Mouse (Mus musculus): ENCODE data around the gene Cebpe. TPM values are rescaled to one million over a fixed set of nuclear protein-coding genes. Genes with fewer than 3 reads are reported as not detected.

The Cebpe gene
- total RNA-seq (2014; rRNA removed) (5.6 and 7.9 TPM in 2 replicates), polyA plus RNA-seq (2012; rRNA removed) (12.4 and 12.9 TPM in 2 replicates)

DNA sequence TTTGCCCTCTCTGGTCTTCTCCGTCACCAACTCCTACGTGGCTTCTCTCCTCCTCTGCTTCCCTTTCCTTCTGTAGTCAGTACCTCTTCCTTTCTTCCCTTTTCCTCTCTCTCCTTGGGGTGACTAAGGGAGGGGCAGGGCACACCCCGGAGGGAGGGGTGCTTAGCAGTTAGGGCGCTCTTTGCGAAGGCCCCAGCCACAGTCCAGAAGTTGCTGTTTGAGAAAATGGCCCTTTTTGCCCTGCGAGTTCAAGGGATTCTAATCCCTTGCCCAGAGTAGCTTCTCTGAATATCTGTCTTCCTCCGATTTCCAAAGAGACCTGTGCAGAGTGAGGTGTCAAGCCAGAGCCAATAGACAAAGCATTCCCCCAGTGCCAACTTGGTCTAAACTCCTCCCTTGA is at the start of gene Cebpe:
TSS of gene Cebpe (minus strand) at position 101 of the 400 bp plus-strand sequence.
- TF ChIP-seq POLR2A (IDR thresholded peaks at IDR 0.05; ENCODE audit: extremely low read depth, insufficient read depth, low read length) = no peak
- H3K36me3 ChIP-seq (ENCODE audit: control insufficient read depth, insufficient read depth, low read length) = no peaks in the 10 kb centered on the region
- H3K79me2 ChIP-seq (ENCODE audit: control insufficient read depth, insufficient read depth, low read length) = no peaks in the 10 kb centered on the region
- H3K9ac ChIP-seq (ENCODE audit: low read depth, low read length) = no peak within 1 kb of the TSS
- WGBS = 80% methylated on average over 7 of the region's 7 CpGs
- peaks cover 3% of the 10 kb centered on the region; the same call in 1 of the 2 replicates for H3K4me1 ChIP-seq (ENCODE audit: control insufficient read depth, insufficient read depth, low read length)
- peak within 1 kb of the TSS; percentile 40; the same call in 1 of the 2 replicates for H3K27ac ChIP-seq (replicated peaks; ENCODE audit: insufficient read depth, low read depth, low read length)
- H3K27me3 ChIP-seq (ENCODE audit: control insufficient read depth, insufficient read depth, low read length) = no peaks in the 10 kb centered on the region
- no peak for DNase-seq (ENCODE audit: extremely low read depth, low read depth, low spot score)
- H3K4me3 ChIP-seq (ENCODE audit: insufficient read depth, low read depth, low read length) = no peak within 1 kb of the TSS

DNA sequence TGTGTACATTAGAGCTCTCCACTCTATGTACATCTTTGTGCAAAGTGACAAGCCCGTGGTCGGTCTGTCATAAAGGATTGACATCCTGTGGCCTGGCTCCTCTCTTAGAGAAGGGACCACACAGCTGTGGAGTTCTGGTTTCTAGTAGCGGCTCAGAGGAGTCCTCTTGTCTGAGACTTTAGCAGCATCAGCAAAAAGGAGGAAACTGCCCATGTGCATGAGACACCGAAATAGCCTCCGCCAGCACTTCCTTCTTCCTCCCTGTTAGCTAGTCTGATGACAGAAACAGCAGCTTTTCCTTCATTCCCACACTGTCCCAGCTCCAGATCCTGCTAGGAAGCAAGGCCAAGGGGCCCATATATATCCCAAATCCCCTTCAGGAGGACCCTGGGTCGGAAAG is 44.4 kb upstream of the Cebpe start:
- H3K79me2 ChIP-seq (ENCODE audit: control insufficient read depth, insufficient read depth, low read length) = no peaks in the 10 kb centered on the region
- H3K36me3 ChIP-seq (ENCODE audit: control insufficient read depth, insufficient read depth, low read length) = no peaks in the 10 kb centered on the region
- 65% methylated on average over 6 of the region's 6 CpGs for WGBS
- TF ChIP-seq POLR2A (IDR thresholded peaks at IDR 0.05; ENCODE audit: extremely low read depth, insufficient read depth, low read length) (no peak), CTCF (IDR thresholded peaks at IDR 0.05; ENCODE audit: low read depth, low read length) (no peak)
- no peak overlapping the region for H3K9ac ChIP-seq (ENCODE audit: low read depth, low read length)
- DNase-seq (ENCODE audit: extremely low read depth, low read depth, low spot score) = peak; percentile 46
- no peaks in the 10 kb centered on the region for H3K27me3 ChIP-seq (ENCODE audit: control insufficient read depth, insufficient read depth, low read length)
- peaks cover 2% of the 10 kb centered on the region; the same call in 1 of the 2 replicates for H3K4me1 ChIP-seq (ENCODE audit: control insufficient read depth, insufficient read depth, low read length)
- H3K27ac ChIP-seq (replicated peaks; ENCODE audit: insufficient read depth, low read depth, low read length) = peak overlapping the region; percentile 72
- no peak overlapping the region for H3K4me3 ChIP-seq (ENCODE audit: insufficient read depth, low read depth, low read length)

GRCm38 (mm10) chr14:54754602-54755018 is 42.6 kb upstream of the Cebpe start:
- H3K27ac ChIP-seq (replicated peaks; ENCODE audit: insufficient read depth, low read depth, low read length) = no peak overlapping the region
- no peaks in the 10 kb centered on the region for H3K36me3 ChIP-seq (ENCODE audit: control insufficient read depth, insufficient read depth, low read length)
- no peak overlapping the region for H3K4me3 ChIP-seq (ENCODE audit: insufficient read depth, low read depth, low read length)
- TF ChIP-seq CTCF (IDR thresholded peaks at IDR 0.05; ENCODE audit: low read depth, low read length) (no peak), POLR2A (IDR thresholded peaks at IDR 0.05; ENCODE audit: extremely low read depth, insufficient read depth, low read length) (no peak)
- H3K4me1 ChIP-seq (ENCODE audit: control insufficient read depth, insufficient read depth, low read length) = peaks cover 2% of the 10 kb centered on the region; the same call in 1 of the 2 replicates
- H3K79me2 ChIP-seq (ENCODE audit: control insufficient read depth, insufficient read depth, low read length) = no peaks in the 10 kb centered on the region
- H3K9ac ChIP-seq (ENCODE audit: low read depth, low read length) = no peak overlapping the region
- H3K27me3 ChIP-seq (ENCODE audit: control insufficient read depth, insufficient read depth, low read length) = no peaks in the 10 kb centered on the region
- whole genome bisulfite sequencing = 29% methylated on average over 6 of the region's 6 CpGs
- peak; percentile 39 for DNase-seq (ENCODE audit: extremely low read depth, low read depth, low spot score)

DNA sequence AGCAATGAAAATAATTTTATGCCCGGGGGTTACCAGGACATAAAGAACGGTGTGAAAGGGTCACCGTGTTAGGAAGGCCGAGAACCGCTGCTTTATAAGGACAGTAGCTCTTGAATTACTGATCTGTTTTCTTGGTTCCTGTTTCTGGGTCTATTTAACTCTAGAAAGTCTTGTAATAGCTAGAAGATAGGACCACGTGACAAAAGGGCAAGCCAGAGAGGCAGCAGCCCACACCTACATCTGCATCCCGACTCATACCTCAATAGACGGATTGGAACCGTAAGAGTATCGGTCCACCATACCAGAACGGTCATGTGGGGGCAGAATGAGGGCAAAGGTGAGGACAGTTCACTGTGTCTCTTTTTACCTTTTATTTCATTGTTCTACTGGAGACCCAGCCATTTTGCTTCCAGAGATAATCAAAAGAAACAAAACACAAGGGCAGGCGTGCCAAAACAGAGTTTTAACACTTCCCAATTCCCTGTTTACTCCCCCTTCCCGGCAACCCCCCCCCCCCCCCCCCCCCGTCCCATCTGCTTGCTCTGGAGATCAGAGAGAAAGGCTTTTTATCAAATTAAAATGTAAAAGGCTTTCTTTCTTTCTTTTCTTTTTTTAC is 42.1 kb upstream of the Cebpe start:
- H3K4me3 ChIP-seq (ENCODE audit: insufficient read depth, low read depth, low read length) = no peak overlapping the region
- H3K36me3 ChIP-seq (ENCODE audit: control insufficient read depth, insufficient read depth, low read length) = no peaks in the 10 kb centered on the region
- no peak overlapping the region for H3K27ac ChIP-seq (replicated peaks; ENCODE audit: insufficient read depth, low read depth, low read length)
- DNase-seq (ENCODE audit: extremely low read depth, low read depth, low spot score) = no peak
- 72% methylated on average over 14 of the region's 14 CpGs for WGBS
- H3K79me2 ChIP-seq (ENCODE audit: control insufficient read depth, insufficient read depth, low read length) = no peaks in the 10 kb centered on the region
- peaks cover 2% of the 10 kb centered on the region; the same call in 1 of the 2 replicates for H3K4me1 ChIP-seq (ENCODE audit: control insufficient read depth, insufficient read depth, low read length)
- H3K27me3 ChIP-seq (ENCODE audit: control insufficient read depth, insufficient read depth, low read length) = no peaks in the 10 kb centered on the region
- TF ChIP-seq CTCF (IDR thresholded peaks at IDR 0.05; ENCODE audit: low read depth, low read length) = no peak
- no peak for TF ChIP-seq POLR2A (IDR thresholded peaks at IDR 0.05; ENCODE audit: extremely low read depth, insufficient read depth, low read length)
- no peak overlapping the region for H3K9ac ChIP-seq (ENCODE audit: low read depth, low read length)

GRCm38 (mm10) chr14:54752938-54753337 is 41.0 kb upstream of the Cebpe start:
- H3K4me1 ChIP-seq (ENCODE audit: control insufficient read depth, insufficient read depth, low read length) = peaks cover 2% of the 10 kb centered on the region; the same call in 1 of the 2 replicates
- no peak for TF ChIP-seq POLR2A (IDR thresholded peaks at IDR 0.05; ENCODE audit: extremely low read depth, insufficient read depth, low read length)
- no peak for TF ChIP-seq CTCF (IDR thresholded peaks at IDR 0.05; ENCODE audit: low read depth, low read length)
- H3K4me3 ChIP-seq (ENCODE audit: insufficient read depth, low read depth, low read length) = no peak overlapping the region
- H3K9ac ChIP-seq (ENCODE audit: low read depth, low read length) = no peak overlapping the region
- 93% methylated on average over 6 of the region's 6 CpGs for WGBS
- H3K36me3 ChIP-seq (ENCODE audit: control insufficient read depth, insufficient read depth, low read length) = no peaks in the 10 kb centered on the region
- no peaks in the 10 kb centered on the region for H3K79me2 ChIP-seq (ENCODE audit: control insufficient read depth, insufficient read depth, low read length)
- no peak overlapping the region for H3K27ac ChIP-seq (replicated peaks; ENCODE audit: insufficient read depth, low read depth, low read length)
- DNase-seq (ENCODE audit: extremely low read depth, low read depth, low spot score) = no peak
- no peaks in the 10 kb centered on the region for H3K27me3 ChIP-seq (ENCODE audit: control insufficient read depth, insufficient read depth, low read length)

GRCm38 (mm10) chr14:54751768-54752167 is 39.8 kb upstream of the Cebpe start:
- H3K9ac ChIP-seq (ENCODE audit: low read depth, low read length) = no peak overlapping the region
- no peaks in the 10 kb centered on the region for H3K36me3 ChIP-seq (ENCODE audit: control insufficient read depth, insufficient read depth, low read length)
- H3K4me1 ChIP-seq (ENCODE audit: control insufficient read depth, insufficient read depth, low read length) = peaks cover 2% of the 10 kb centered on the region; the same call in 1 of the 2 replicates
- H3K27ac ChIP-seq (replicated peaks; ENCODE audit: insufficient read depth, low read depth, low read length) = no peak overlapping the region
- no peaks in the 10 kb centered on the region for H3K27me3 ChIP-seq (ENCODE audit: control insufficient read depth, insufficient read depth, low read length)
- H3K4me3 ChIP-seq (ENCODE audit: insufficient read depth, low read depth, low read length) = no peak overlapping the region
- TF ChIP-seq POLR2A (IDR thresholded peaks at IDR 0.05; ENCODE audit: extremely low read depth, insufficient read depth, low read length) = no peak
- TF ChIP-seq CTCF (IDR thresholded peaks at IDR 0.05; ENCODE audit: low read depth, low read length) = no peak
- no peaks in the 10 kb centered on the region for H3K79me2 ChIP-seq (ENCODE audit: control insufficient read depth, insufficient read depth, low read length)
- WGBS = 79% methylated on average over 1 of the region's 1 CpGs
- DNase-seq (ENCODE audit: extremely low read depth, low read depth, low spot score) = no peak
